Mouse (Mus musculus): Measurements from ENCODE around the gene Apoc1.

Apoc1 gene

GRCm38 (mm10) chr7:19682979-19683378 lies 9.5 kb downstream of the Apoc1 start:
- DNase-seq: no peak

- no peak for DNase-seq
Observed at GRCm38 (mm10) chr7:19681202-19681694, 11.2 kb downstream of the Apoc1 start, which contains the start of the genes Gm44805 and Apoc4. TSS of gene Gm44805 (minus strand) at chr7:19681423. TSS of gene Apoc4 (minus strand) at chr7:19681479.

GRCm38 (mm10) chr7:19680702-19681101 lies 11.8 kb downstream of the Apoc1 start:
- no peak for DNase-seq

DNA sequence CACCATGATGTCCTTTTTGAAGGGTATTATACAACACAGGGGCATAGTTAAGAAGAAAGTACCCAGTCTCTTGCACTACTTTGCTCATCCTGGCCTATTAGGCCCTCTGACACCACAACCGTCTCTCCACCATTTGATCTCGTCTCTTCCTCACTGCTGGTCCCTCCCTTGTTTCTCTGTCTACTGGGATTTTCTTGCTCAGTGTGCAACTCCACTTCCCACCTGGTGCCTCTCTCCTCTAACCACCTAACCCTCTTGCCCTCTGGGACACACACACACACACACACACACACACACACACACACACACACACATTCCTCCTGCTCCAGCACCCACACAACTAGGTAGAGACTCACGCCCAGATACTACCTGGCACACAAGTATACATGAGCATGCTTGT lies 13.6 kb downstream of the Apoc1 start:
- DNase-seq: no peak

GRCm38 (mm10) chr7:19677872-19678271 lies 14.6 kb downstream of the Apoc1 start, which contains the start of gene Apoc2:
TSS of gene Apoc2 (minus strand) at chr7:19677941.
- DNase-seq: no peak

GRCm38 (mm10) chr7:19676662-19677061 lies 15.8 kb downstream of the Apoc1 start:
- no peak for DNase-seq

DNA sequence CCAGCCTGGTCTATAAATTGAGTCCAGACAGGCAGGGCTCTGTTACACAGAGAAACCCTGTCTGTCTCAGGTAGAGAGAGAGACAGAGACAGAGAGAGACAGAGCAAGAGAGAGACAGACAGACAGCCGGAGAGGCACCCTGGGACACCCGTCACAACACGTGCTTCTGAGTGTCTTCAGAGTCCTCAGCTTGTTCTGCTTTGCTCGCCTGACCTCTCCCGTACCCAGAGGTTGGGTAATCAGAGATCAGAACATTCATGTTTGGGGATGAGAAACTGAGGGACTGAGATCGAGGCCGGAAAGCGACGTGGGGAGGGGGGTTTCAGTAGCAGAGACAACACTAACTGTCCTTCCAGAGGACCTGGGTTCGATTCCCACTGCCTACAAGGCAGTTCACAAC lies 16.6 kb downstream of the Apoc1 start:
- no peak for DNase-seq

GRCm38 (mm10) chr7:19673083-19673699 lies 19.3 kb downstream of the Apoc1 start:
- no peak for DNase-seq

DNA sequence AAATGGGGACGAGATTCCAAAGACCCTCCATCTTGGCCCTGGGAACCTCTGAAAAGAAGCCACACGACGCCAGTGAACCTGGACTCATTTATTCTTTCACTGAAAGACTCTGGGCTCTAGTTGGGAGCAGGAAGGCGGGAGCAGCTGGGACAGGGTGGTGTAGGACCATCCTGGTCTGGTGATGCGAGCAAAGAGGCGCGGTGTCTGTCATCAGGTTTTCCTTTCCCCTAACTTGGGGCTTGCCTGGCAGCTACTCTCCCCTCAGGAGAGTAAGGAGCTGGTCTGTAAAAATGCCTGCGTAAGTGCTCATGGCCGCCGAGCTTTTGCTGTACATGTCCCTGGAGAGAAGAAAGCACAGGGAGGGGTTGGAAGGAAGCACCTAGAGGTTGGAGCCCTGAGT lies 20.9 kb downstream of the Apoc1 start:
- DNase-seq: no peak

- peak; percentile 92 for DNase-seq
Observed at GRCm38 (mm10) chr7:19668947-19669721, 23.3 kb downstream of the Apoc1 start.

DNA sequence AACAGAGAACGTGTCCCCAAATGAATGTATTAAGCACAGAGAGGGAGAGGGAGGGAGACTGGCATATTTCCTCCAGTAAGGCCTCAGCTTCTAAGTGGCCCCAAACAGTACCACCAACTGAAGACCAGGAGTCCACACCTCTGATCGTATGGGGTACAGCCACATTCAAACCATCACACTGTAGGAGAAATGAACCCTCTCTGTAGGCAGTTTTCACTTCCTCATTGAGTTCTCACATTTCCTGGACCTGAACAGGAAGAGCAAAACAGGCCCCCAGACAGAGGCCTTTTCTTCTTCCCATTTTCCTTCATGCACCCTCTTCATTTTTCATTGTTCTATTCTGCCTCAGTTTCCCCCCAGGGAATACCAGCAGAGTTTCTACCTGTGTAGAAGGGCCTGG lies 25.0 kb downstream of the Apoc1 start:
- no peak for DNase-seq

GRCm38 (mm10) chr7:19666750-19667149 lies 25.7 kb downstream of the Apoc1 start:
- DNase-seq: no peak

- DNase-seq: peak; percentile 96
Observed at GRCm38 (mm10) chr7:19664955-19665841, 27.3 kb downstream of the Apoc1 start, which contains the start of gene Clptm1. TSS of gene Clptm1 (minus strand) at chr7:19665033.

DNA sequence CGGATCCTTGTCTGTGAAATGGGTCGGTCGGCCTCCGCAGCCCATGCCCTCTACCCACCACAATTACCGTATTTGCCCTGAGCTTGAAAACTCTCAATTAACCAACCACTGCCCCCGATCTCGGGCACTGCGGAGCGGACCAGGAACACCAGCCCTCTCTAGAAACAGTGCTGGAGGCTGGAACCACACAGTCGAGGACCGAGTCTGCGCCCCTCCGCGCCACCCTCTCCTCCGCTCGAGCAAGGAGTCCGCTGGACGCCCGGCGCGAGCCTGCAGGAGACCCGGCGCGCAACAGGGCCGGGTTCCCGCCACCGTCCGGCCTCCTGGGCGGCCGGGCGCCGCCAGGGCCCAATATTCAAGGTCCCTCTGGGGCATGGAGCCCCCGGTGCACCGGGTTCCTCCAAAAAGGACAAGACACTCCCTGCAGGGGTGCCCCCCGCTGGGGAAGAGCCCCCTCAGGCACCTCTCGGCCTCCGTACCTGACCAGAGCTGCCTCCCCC lies 28.0 kb downstream of the Apoc1 start:
- no peak for DNase-seq

DNA sequence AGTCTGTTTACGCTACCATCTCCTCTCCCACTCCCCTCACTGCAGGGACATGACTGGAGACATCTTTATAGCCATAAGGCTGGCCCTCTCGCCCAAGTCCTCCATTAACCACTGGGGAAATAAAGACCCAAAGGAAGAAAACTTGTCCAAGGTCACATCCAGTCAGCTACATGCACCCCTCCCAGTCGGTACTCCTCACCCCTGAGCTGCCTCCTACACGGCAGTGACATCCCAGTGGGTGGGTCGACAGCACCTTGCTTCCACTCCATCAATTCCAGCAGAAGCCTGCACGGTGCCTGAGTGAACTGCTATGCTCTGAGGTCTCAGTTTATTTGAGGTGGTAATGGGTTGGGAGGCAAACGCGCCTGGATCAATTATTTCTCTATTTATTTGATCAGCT lies 28.5 kb downstream of the Apoc1 start:
- no peak for DNase-seq

GRCm38 (mm10) chr7:19652614-19653013 lies 39.8 kb downstream of the Apoc1 start:
- no peak for DNase-seq

GRCm38 (mm10) chr7:19651063-19651786 lies 41.2 kb downstream of the Apoc1 start:
- DNase-seq: no peak

GRCm38 (mm10) chr7:19641223-19641622 lies 51.2 kb downstream of the Apoc1 start:
- no peak for DNase-seq
